Mouse (Mus musculus): ENCODE data around the gene Pcyt2. TPM values are rescaled to one million over a fixed set of nuclear protein-coding genes. Genes with fewer than 3 reads are reported as not detected.
A peak's percentile ranks its signal among the peaks of the same experiment; 100 is the strongest.

Gene Pcyt2
- 10 to 100 TPM; 48.1 to 64.4 (median 60.5) TPM for total RNA-seq (2022)

GRCm38 (mm10) chr11:120617519-120618112 is at the start of gene Pcyt2:
Pcyt2 (minus strand) TSS chr11:120617936.
- peak; percentile 75 for DNase-seq (ENCODE audit: low spot score)

GRCm38 (mm10) chr11:120666617-120667016 is 48.9 kb upstream of the Pcyt2 start:
- no peak for DNase-seq (ENCODE audit: low spot score)

- peak; percentile 75 for DNase-seq (ENCODE audit: low spot score)
Observed at GRCm38 (mm10) chr11:120665406-120665805, 47.7 kb upstream of the Pcyt2 start.

- no peak for DNase-seq (ENCODE audit: low spot score)
Observed at GRCm38 (mm10) chr11:120663714-120664113, 46.0 kb upstream of the Pcyt2 start.

- no peak for DNase-seq (ENCODE audit: low spot score)
Observed at GRCm38 (mm10) chr11:120662759-120663158, 45.0 kb upstream of the Pcyt2 start.

- DNase-seq (ENCODE audit: low spot score), result no peak
Observed at GRCm38 (mm10) chr11:120661076-120661460, 43.3 kb upstream of the Pcyt2 start, which contains the start of gene Notum. Notum (minus strand) TSS chr11:120661175.

- no peak for DNase-seq (ENCODE audit: low spot score)
Observed at GRCm38 (mm10) chr11:120660301-120661075, 42.8 kb upstream of the Pcyt2 start.

- DNase-seq (ENCODE audit: low spot score), result no peak
Observed at GRCm38 (mm10) chr11:120659509-120660300, 42.0 kb upstream of the Pcyt2 start.

GRCm38 (mm10) chr11:120658876-120659410 is 41.2 kb upstream of the Pcyt2 start:
- peak; percentile 66 for DNase-seq (ENCODE audit: low spot score)

- no peak for DNase-seq (ENCODE audit: low spot score)
Observed at GRCm38 (mm10) chr11:120657301-120657700, 39.6 kb upstream of the Pcyt2 start.

- DNase-seq (ENCODE audit: low spot score), result no peak
Observed at GRCm38 (mm10) chr11:120654741-120655140, 37.0 kb upstream of the Pcyt2 start.

GRCm38 (mm10) chr11:120651872-120652271 is 34.1 kb upstream of the Pcyt2 start:
- no peak for DNase-seq (ENCODE audit: low spot score)

- DNase-seq (ENCODE audit: low spot score), result no peak
Observed at GRCm38 (mm10) chr11:120648001-120648476, 30.3 kb upstream of the Pcyt2 start, which contains the start of gene Myadml2. Myadml2 (minus strand) TSS chr11:120648158.

GRCm38 (mm10) chr11:120647047-120647830 is 29.5 kb upstream of the Pcyt2 start:
- no peak for DNase-seq (ENCODE audit: low spot score)

GRCm38 (mm10) chr11:120643601-120643987 is 25.9 kb upstream of the Pcyt2 start, which contains the start of gene Pycr1:
Pycr1 (minus strand) TSS chr11:120643769.
- DNase-seq (ENCODE audit: low spot score), result peak; percentile 93

- no peak for DNase-seq (ENCODE audit: low spot score)
Observed at GRCm38 (mm10) chr11:120642939-120643600, 25.3 kb upstream of the Pcyt2 start.

- DNase-seq (ENCODE audit: low spot score), result no peak
Observed at GRCm38 (mm10) chr11:120641869-120642268, 24.1 kb upstream of the Pcyt2 start.

GRCm38 (mm10) chr11:120641255-120641654 is 23.5 kb upstream of the Pcyt2 start:
- no peak for DNase-seq (ENCODE audit: low spot score)

- DNase-seq (ENCODE audit: low spot score), result no peak
Observed at GRCm38 (mm10) chr11:120634810-120635209, 17.1 kb upstream of the Pcyt2 start.
